Mouse (Mus musculus): ENCODE results near the gene Exoc7. TPM values are rescaled to one million over a fixed set of nuclear protein-coding genes. Genes with fewer than 3 reads are reported as not detected.
"Not testable (repeated sequence)": the region's sequence is repeated elsewhere in the genome, so short reads cannot be mapped to it uniquely, and the experiment has no call there.

The Exoc7 gene
- total RNA-seq, 2 experiments from 2014 or later, result 50.2 to 55.4 TPM

GRCm38 (mm10) chr11:116280751-116281663 lies 26.0 kb downstream of the Exoc7 start, which contains the start of gene Galr2:
Gene Galr2 (plus strand): TSS chr11:116280939.
- no peak for DNase-seq

DNA sequence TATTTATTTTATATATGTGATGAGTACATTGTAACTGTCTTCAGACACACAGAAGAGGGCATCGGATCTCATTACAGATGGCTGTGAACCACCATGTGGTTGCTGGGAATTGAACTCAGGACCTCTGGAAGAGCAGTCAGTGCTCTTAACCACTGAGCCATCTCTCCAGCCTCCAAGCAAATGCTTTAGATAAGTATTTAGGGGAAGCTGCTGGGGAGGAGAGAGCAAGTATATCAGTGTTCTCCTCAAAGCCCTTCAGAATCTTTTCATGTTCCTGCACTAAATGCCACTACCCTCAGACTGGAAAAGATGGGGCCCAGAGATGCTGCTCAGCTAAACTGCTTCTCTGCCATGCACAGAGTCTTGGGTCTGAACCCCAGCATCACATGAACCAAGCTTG lies 29.8 kb downstream of the Exoc7 start:
- not testable (repeated sequence) for DNase-seq

- peak; percentile 95 to 97 for DNase-seq
These were observed 32.9 kb downstream of the Exoc7 start, which contains the start of gene Srp68 for GRCm38 (mm10) chr11:116274045-116274666. Gene Srp68 (minus strand): TSS chr11:116274217.

GRCm38 (mm10) chr11:116273469-116274044 lies 33.5 kb downstream of the Exoc7 start:
- no peak for DNase-seq

GRCm38 (mm10) chr11:116272589-116273468 lies 34.2 kb downstream of the Exoc7 start:
- DNase-seq, result no peak

DNA sequence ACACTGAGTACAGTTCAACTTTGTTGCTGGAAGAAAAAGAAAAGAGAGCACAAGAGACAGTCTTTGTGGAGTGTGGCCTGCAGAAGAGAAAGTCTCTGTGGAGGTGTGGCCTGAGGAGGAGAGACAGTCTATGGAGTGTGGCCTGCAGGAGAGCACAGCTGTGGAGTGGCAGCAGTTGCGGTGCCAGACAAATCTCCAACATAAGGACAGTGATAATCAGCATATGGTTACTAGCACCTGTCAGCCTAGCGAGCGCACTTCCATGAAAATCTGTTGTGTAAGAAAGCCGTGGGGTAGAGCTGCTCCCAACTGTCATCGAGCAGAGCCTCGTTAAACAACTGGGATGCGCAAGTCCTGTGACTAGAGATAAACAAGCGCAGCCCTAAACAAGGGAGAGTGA lies 37.5 kb downstream of the Exoc7 start:
- DNase-seq, result no peak

GRCm38 (mm10) chr11:116268313-116268712 lies 38.7 kb downstream of the Exoc7 start:
- DNase-seq, result no peak

DNA sequence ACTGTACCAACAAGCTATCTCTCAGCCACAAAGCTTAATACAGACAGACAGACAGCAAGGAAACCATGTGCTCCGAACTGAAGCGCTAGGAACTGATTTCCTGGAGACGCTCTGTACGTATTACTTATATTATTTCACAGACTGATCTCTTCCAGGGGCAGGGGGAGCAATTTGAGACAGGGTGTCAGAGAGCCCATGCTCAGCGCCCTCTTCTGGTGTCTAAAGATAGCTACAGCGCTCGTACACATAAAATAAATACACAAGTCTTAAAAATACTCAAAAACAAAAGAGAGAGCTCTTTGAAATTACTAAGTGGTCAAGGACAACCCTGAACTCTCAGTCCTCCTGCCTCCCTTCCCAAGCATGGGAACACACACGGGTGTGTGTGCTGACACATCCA lies 39.4 kb downstream of the Exoc7 start:
- DNase-seq, result no peak

DNA sequence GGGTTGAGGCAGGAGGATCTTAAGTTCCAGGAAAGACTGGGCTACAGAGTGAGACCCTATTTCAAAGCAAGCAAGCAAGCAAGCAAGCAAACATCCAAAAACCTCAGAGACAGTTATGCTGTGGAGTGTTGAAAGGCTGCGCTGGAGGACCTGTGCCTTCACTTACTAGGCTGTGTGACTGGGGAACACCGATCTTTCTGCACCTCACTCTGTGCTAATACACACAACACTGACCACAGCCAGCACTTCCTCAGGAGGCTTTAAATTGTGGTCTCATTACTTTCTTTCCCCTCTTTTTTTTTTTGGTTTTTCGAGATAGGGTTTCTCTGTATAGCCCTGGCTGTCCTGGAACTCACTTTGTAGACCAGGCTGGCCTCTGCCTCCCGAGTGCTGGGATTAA lies 41.2 kb downstream of the Exoc7 start:
- no peak for DNase-seq

GRCm38 (mm10) chr11:116265352-116265751 lies 41.7 kb downstream of the Exoc7 start:
- no peak for DNase-seq

GRCm38 (mm10) chr11:116260259-116260658 lies 46.8 kb downstream of the Exoc7 start:
- no peak for DNase-seq

GRCm38 (mm10) chr11:116259461-116259860 lies 47.6 kb downstream of the Exoc7 start:
- no peak for DNase-seq

GRCm38 (mm10) chr11:116255982-116256675 lies 50.9 kb downstream of the Exoc7 start:
- DNase-seq, result no peak

DNA sequence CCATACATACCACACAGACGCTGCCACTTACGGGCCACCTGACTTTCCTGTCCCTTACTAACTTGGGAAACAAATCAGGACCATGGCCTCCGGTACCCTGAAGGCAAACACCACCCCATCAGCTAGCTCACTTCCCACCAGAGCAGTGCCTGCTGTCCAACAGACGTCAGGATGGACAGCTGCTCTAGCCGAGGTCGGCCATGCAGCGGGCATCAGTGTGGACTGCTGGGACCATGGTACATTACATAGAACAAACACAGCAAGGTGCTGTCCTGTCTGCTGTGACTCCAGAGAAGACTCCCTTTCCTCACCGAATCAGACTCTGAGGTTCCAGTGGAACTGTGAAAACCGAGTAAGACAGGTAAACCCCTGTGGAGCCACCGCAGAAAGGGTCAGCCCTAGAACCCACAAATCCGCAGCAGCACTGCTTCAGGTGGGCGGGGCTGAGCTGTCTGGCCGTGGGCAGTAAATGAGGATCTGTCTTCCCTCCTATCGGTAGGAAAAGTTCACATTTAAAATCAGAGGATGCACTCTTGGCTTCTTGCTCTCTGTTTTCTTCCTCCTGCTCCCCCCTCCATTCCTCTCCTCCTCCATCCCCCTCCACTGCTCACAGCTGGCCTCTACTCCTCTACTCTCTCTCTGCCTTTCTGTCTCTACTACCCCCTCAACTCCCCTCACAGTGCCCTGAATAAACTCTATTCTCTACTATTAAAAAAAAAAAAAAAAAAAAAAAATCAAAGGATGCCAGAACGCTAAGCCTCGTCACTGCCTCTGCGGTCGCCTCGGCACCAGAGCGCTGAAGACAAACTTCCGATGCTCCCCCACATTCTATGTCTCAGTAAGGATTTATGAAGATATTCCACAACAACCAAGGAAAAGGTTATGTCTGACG lies 51.7 kb downstream of the Exoc7 start:
- DNase-seq, result no peak

DNA sequence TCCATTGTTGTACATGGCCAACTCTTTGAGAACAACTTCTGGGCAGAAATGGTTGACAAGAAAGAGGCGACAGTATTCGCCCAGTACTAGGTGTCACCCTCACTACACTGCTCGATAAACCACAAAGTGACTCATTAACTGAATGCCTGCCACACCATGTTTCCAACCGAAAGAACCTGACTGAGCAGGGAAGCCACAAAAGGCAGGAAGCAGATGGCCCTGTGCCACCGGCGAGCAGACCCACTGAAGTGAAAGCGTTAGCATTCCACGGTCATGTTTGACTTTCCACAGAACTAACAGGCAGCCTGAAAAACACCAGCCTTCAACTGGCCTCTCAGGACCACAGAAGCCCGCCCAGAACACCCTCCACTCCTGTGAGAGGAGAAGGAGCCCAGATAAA lies 52.4 kb downstream of the Exoc7 start:
- DNase-seq, result peak in 1 of 2 experiments; percentile 12

DNA sequence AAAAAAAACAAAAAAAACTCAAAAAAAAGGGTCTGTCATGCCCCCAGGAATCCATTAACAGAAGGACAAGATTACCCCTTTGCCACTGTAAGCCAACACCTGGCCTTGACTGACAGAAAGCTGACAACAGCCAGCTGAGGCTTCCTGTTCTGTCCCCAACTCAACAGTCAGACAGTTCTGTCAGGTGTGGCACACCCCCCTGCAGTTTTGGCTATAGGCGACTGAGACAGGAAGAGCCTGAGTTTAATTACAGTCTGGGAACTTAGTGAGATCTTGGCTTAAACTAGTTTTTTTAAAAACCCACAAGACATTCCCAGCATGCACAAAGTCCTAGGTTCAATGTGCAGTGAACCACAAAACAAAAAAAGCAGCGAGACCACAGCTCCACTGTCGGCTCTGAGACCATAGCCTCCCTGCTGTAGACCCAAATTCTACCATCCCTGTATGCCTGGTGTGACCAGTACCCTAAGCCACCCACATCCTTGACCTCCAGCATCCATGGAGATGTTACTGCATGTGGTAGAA lies 53.9 kb downstream of the Exoc7 start:
- no peak for DNase-seq

- DNase-seq, result no peak
These were observed 56.1 kb downstream of the Exoc7 start for GRCm38 (mm10) chr11:116250898-116251297.

DNA sequence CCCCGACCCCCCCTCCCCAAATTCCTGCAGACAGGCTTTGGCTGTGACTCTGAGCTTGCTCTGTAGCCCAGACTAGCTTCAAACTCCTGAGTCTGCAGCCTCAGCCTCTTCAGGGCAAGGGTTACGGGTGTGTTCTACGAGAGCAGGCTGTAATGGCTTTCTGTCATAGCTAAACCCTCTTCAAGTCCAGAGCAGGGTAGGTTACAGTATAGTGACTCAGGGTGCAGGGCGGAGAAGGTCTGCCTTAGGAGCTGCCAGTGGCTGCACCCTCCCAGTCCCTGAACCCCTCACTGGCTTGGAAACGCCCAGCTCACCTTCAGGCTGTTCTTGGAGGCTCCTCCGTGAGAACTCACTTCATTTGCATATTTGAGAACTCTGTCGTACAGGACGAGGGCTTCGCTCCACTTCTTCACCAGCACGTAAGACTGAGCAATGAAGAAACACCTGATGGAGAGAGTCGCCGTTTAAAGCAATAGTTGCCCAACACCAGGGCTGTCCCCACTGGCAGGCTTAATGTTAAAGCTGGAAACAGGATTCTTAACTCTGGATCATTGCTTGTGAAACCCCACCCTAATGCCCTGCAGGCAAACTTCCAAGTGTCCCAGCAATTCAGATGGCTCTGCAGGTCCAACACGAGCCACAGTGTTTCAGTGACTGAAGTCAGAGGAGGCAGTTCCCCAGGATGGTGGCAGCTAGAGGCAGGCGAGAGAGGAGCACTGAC lies 59.4 kb downstream of the Exoc7 start:
- no peak for DNase-seq

DNA sequence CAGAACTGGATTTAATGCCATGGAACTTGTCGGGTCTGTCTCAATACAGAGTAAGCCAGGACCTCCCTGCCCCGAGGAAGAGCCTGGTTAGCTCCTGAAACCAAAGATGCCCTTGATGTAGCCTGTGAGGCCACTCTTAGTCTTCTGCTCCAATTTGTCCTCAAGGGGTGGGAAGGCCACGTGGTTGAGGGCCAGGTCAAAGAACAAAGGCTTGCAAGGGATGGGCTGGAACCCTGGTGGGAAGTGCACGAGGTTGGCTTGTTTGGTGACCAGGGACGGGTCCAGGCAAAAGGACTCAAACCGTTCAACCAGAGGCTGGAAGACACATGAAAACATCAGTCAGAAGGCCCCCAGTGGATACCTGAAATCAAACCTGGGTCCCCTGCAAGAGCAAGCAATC lies 61.4 kb downstream of the Exoc7 start:
- no peak for DNase-seq
